13 mouse cellular contexts compared by ENCODE assay signal in genomic region chr13:84565644-84566532, GRCm38 (mm10).
A peak's percentile ranks its signal among the peaks of the same experiment; 100 is the strongest.
DNase-seq lines count a peak whose midpoint lies in the region; ATAC-seq and TF ChIP-seq lines count a peak whose summit lies in the region.
"Had no signal": no experiment of that assay in that cellular context is flagged by ENCODE, and none has a peak within 500 bp of the region (broad histone marks: within the 10 kb centered on the region; RNA-seq: fewer than 3 reads in every experiment).

No protein-coding gene starts in this region.

- DNase-seq in embryonic facial prominence, embryonic 11.5 days (ENCODE audit: low spot score): no peak
- no peak for DNase-seq in embryonic facial prominence, embryonic 10.5 days (ENCODE audit: low spot score)
- DNase-seq in cerebellum, adult 9-10 months: peak; percentile 10
- DNase-seq in forebrain, postnatal 0 days: peak; percentile 76
- peak; percentile 35 for DNase-seq in midbrain, embryonic 14.5 days
- no peak for DNase-seq in urinary bladder, postnatal 10 days (ENCODE audit: low spot score)
- no peak for DNase-seq in ovary, postnatal 36 days (ENCODE audit: low spot score)
- DNase-seq in ovary, postnatal 14 days (ENCODE audit: low spot score): no peak
- DNase-seq: B cell, adult 2 months; kidney, adult 18-20 months; liver, embryonic 13.5 days had no signal

- peak; percentile 65; the same call in 1 of the 2 replicates for ATAC-seq in embryonic facial prominence, embryonic 11.5 days (replicated peaks; ENCODE audit: insufficient number of reproducible peaks, low FRiP score, low TSS enrichment, low read depth)
- ATAC-seq in forebrain, postnatal 0 days: peak; percentile 78
- ATAC-seq in midbrain, embryonic 14.5 days (ENCODE audit: low FRiP score, low TSS enrichment): peak; percentile 66

- H3K4me2 ChIP-seq in embryonic facial prominence, embryonic 11.5 days (ENCODE audit: low read depth, low read length): no peak overlapping the region
- H3K4me2 ChIP-seq in forebrain, postnatal 0 days (ENCODE audit: low read depth): peak overlapping the region; percentile 35
- H3K4me2 ChIP-seq in midbrain, embryonic 14.5 days (ENCODE audit: low read length): no peak overlapping the region
- H3K4me2 ChIP-seq: liver, embryonic 13.5 days; stomach, embryonic 15.5 days had no signal

- H3K27ac ChIP-seq in embryonic facial prominence, embryonic 11.5 days (replicated peaks; ENCODE audit: low read depth, low read length): no peak overlapping the region
- H3K27ac ChIP-seq in embryonic facial prominence, embryonic 10.5 days (replicated peaks): no peak overlapping the region
- H3K27ac ChIP-seq in forebrain, postnatal 0 days (ENCODE audit: low read depth, low read length): peak overlapping the region; percentile 91
- H3K27ac ChIP-seq in midbrain, embryonic 14.5 days (replicated peaks; ENCODE audit: low read depth, low read length): peak overlapping the region; percentile 71
- H3K27ac ChIP-seq: liver, embryonic 13.5 days; macrophage; stomach, embryonic 15.5 days had no signal

- H3K36me3 ChIP-seq in embryonic facial prominence, embryonic 11.5 days (replicated peaks; ENCODE audit: control insufficient read depth, insufficient read depth, low read depth, low read length): no peaks in the 10 kb centered on the region
- no peaks in the 10 kb centered on the region for H3K36me3 ChIP-seq in embryonic facial prominence, embryonic 10.5 days (replicated peaks)
- H3K36me3 ChIP-seq in forebrain, postnatal 0 days (ENCODE audit: insufficient read depth): no peaks in the 10 kb centered on the region
- H3K36me3 ChIP-seq in midbrain, embryonic 14.5 days (ENCODE audit: control insufficient read depth, insufficient read depth, low read length): no peaks in the 10 kb centered on the region
- H3K36me3 ChIP-seq: liver, embryonic 13.5 days; stomach, embryonic 15.5 days had no signal

- no peaks in the 10 kb centered on the region for H3K9me3 ChIP-seq in embryonic facial prominence, embryonic 11.5 days (replicated peaks; ENCODE audit: control insufficient read depth, low read length)
- H3K9me3 ChIP-seq in embryonic facial prominence, embryonic 10.5 days: no peaks in the 10 kb centered on the region
- no peaks in the 10 kb centered on the region for H3K9me3 ChIP-seq in forebrain, postnatal 0 days (ENCODE audit: low read length)
- no peaks in the 10 kb centered on the region for H3K9me3 ChIP-seq in midbrain, embryonic 14.5 days (ENCODE audit: control insufficient read depth, low read length)
- H3K9me3 ChIP-seq: liver, embryonic 13.5 days; stomach, embryonic 15.5 days had no signal

- WGBS in embryonic facial prominence, embryonic 11.5 days: 85% methylated on average over 11 of the region's 11 CpGs
- WGBS in embryonic facial prominence, embryonic 10.5 days: 85% methylated on average over 11 of the region's 11 CpGs
- WGBS in forebrain, postnatal 0 days: 19% methylated on average over 11 of the region's 11 CpGs
- 46% methylated on average over 11 of the region's 11 CpGs for WGBS in midbrain, embryonic 14.5 days

- TF ChIP-seq CTCF in forebrain, postnatal 0 days (IDR thresholded peaks at IDR 0.05; ENCODE audit: low read depth): no peak

- no peaks in the 10 kb centered on the region for H3K27me3 ChIP-seq in embryonic facial prominence, embryonic 11.5 days (ENCODE audit: control insufficient read depth, insufficient read depth, low read length)
- no peaks in the 10 kb centered on the region for H3K27me3 ChIP-seq in embryonic facial prominence, embryonic 10.5 days (replicated peaks; ENCODE audit: low read depth, poor library complexity, severe bottlenecking)
- no peaks in the 10 kb centered on the region for H3K27me3 ChIP-seq in forebrain, postnatal 0 days (ENCODE audit: insufficient read depth, low read length)
- no peaks in the 10 kb centered on the region for H3K27me3 ChIP-seq in midbrain, embryonic 14.5 days (ENCODE audit: control insufficient read depth, insufficient read depth, low read length)
- H3K27me3 ChIP-seq: liver, embryonic 13.5 days; stomach, embryonic 15.5 days had no signal

- no peak overlapping the region for H3K4me3 ChIP-seq in embryonic facial prominence, embryonic 11.5 days (ENCODE audit: low read depth, low read length)
- no peak overlapping the region for H3K4me3 ChIP-seq in embryonic facial prominence, embryonic 10.5 days
- H3K4me3 ChIP-seq in forebrain, postnatal 0 days (ENCODE audit: low read depth, low read length): no peak overlapping the region
- H3K4me3 ChIP-seq in midbrain, embryonic 14.5 days (replicated peaks; ENCODE audit: low read depth, low read length): no peak overlapping the region
- H3K4me3 ChIP-seq: liver, embryonic 13.5 days; stomach, embryonic 15.5 days had no signal

- no peaks in the 10 kb centered on the region for H3K4me1 ChIP-seq in embryonic facial prominence, embryonic 11.5 days (ENCODE audit: control insufficient read depth, insufficient read depth, low read length)
- H3K4me1 ChIP-seq in embryonic facial prominence, embryonic 10.5 days: no peaks in the 10 kb centered on the region
- H3K4me1 ChIP-seq in forebrain, postnatal 0 days (ENCODE audit: insufficient read depth): peaks cover 19% of the 10 kb centered on the region; the same call in 1 of the 2 replicates
- H3K4me1 ChIP-seq in midbrain, embryonic 14.5 days (ENCODE audit: control insufficient read depth, insufficient read depth, low read length): peaks cover 10% of the 10 kb centered on the region; the same call in 1 of the 2 replicates
- H3K4me1 ChIP-seq: liver, embryonic 13.5 days; stomach, embryonic 15.5 days had no signal

- H3K9ac ChIP-seq in embryonic facial prominence, embryonic 11.5 days (replicated peaks; ENCODE audit: low read length): no peak overlapping the region
- H3K9ac ChIP-seq in forebrain, postnatal 0 days: peak overlapping the region; percentile 44
- H3K9ac ChIP-seq in midbrain, embryonic 14.5 days (replicated peaks; ENCODE audit: low read length): no peak overlapping the region
- H3K9ac ChIP-seq: liver, embryonic 13.5 days; stomach, embryonic 15.5 days had no signal

Comparison
In these comparisons a context has a peak if more than half of its experiments do, and no peak if none do; other contexts are left out.
1. DNase-seq: peak in cerebellum, adult 9-10 months (single experiment), forebrain, postnatal 0 days (single experiment) and midbrain, embryonic 14.5 days (single experiment); none in embryonic facial prominence, embryonic 11.5 days (single experiment), embryonic facial prominence, embryonic 10.5 days (single experiment), urinary bladder, postnatal 10 days (single experiment), ovary, postnatal 36 days (single experiment) and ovary, postnatal 14 days (single experiment).
2. H3K27ac ChIP-seq: peak in forebrain, postnatal 0 days (single experiment) and midbrain, embryonic 14.5 days (single experiment); none in embryonic facial prominence, embryonic 11.5 days (single experiment) and embryonic facial prominence, embryonic 10.5 days (single experiment).
3. Peak in every context shown above with its lines, with median percentiles within 50 percentile points of each other: ATAC-seq.